Mouse (Mus musculus) c-Kit-negative CD71-positive TER-119-positive erythroid progenitor cells, embryonic 14.5 days (primary cell): ENCODE measurements around the gene Tbk1.

Experiments
- DNase-seq: peaks from one replicate; pipeline ENCODE4 v3.0.0-alpha.2; 2013; ENCODE audit warnings: low read depth, low spot score

Gene Tbk1

DNA sequence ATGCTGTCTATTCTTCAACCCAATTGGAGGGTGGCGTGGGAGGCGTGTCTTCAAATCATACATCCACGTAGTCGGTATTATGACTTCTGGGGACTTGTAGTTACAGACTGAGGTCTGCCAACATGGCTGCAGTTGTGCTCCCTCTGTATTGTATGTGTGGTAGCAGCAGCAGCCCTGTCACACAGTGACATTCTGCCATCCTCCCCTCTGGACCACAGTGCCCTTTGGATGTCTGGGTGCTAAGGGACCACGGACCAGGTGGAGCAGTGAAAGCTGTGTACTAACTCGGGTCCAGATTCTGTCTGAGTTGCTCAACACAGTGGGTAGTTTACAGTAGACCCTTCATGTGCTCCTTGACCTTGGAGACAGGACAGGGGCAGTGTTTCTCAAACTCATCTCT, 43.0 kb downstream of the Tbk1 start:
- no peak for DNase-seq

DNA sequence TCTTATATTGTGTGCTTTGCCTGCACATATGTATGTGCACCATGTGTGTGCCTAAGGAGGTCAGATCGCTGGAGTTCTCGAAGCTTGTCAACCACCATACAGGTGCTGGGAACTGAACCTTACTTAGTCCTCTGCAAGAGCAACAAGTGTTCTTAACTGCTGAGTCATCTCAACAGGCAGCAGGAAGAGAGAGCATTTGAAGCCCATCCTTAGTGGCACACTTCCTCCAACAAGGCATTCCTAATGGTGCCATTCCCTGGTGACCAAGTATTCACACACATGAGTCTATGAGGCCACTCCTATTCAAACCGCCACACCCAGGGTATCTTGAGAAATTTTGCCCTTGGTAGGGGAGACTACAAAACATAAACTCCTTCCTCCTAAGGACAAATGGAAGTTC, 44.4 kb downstream of the Tbk1 start:
- no peak for DNase-seq

DNA sequence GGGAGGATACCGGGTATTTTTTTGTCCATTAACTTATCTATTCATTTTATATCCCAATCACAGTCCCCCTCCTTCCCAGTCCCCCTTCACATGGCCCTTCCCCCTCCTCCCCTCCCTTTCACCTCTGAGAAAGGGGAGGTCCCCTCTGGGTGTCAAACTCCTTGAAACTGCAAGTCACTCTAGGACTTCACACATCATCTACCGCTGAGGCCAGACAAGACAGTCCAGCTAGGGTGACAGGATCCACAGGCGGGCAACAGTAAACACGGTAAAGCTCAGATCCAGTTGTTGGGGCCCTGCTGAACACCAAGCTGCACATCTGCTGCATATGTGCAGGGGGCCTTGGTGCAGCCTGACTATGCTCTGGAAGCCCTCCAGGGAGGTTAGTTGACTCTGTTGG, 51.6 kb downstream of the Tbk1 start:
- no peak for DNase-seq

DNA sequence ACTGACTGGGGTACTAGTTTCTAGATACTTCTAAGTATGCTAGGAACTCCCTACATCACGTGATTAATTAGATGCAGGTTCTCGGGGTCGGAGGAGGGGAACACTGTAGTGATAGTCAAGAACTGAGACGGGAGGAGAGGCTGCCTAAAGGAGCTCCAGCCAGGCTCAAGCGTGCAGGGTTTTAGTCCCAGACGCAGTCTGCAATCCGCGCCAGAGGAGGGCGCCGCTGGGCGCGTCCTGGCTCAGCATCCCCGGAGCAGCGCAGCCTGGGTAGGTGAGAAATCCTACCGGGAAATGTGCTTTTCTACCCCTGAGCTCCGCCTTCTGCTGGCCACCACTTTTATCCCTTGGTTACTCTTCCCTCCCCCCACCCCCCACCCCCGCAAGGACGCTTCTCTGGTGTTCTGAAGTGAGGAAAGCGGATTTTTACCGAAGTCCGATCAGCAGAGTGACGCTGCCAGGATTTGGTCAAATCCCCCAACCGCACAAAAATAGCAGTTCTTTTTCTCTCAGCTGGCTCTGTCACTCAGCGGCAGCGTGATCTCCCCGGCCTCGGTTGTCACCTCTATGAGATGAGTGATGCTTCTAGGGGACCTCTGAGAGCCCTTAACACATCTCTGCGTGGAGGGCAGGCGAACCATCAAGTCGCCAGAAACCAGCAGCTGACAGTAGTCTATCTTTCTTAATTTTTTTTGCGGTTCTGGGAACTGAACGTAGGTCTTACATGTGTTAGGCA, 53.3 kb downstream of the Tbk1 start:
- DNase-seq, result no peak

DNA sequence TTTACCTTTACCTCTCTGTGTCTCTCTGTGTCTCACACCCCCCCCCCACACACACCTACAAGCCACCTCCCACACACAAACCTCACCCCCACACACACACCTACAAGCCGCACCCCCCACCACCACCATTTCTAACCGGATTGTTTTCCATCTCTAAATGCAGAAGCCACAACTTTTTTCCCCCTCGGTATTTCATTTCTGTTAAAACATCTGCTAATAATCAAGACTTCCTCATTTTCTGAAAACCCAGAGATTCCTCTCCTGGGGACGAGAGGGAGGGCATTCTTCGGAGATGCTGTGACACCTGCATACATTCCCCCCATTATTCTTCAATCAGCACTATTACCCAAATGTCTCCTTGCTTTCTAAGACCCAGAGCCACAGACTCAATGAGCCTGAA, 55.0 kb downstream of the Tbk1 start:
- no peak for DNase-seq

DNA sequence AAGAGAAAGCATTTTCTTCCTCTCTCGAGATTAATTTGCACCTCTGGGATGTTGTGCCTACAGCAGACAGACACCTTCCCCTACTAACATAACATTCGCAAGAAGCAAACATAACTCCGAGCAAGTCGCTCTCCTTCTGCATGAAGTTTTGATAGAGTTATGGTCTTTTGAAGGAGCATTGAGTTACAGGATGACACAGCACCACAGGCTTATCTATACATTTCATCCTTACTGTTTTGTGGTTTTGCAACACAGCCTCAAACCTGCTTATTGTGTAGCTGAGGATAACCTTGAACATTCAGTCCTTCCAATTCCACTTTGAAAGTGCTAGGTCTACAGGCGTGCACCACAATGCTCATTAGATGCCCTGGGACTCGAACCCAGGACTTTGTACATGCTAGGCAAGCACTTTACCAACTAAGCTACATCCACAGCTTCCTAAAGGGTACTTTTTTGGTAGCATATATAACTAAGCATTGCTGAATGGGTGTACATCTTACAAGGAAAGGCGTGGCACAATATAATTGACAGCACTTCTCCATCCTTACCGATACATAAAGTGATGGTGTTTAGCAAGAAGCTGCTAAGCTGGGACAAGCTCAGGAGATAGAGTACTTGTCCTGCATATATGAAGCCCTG, 56.1 kb downstream of the Tbk1 start:
- no peak for DNase-seq

DNA sequence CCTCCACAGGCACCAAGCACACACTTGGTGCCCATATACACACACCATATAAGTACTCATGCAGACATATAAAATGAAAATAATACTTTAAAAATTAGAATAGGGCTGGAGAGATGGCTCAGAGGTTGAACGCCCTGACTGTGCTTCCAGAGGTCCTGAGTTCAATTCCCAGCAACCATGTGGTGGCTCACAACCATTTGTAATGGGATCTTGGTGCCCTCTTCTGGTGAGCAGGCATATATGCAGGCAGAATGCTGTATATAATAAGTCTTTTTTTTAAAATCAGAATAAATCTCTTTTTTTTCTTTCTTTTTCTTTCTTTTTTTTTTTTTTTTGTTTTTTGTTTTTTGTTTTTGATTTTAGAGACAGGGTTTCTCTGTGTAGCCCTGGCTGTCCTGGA, 57.3 kb downstream of the Tbk1 start:
- DNase-seq, result no peak

DNA sequence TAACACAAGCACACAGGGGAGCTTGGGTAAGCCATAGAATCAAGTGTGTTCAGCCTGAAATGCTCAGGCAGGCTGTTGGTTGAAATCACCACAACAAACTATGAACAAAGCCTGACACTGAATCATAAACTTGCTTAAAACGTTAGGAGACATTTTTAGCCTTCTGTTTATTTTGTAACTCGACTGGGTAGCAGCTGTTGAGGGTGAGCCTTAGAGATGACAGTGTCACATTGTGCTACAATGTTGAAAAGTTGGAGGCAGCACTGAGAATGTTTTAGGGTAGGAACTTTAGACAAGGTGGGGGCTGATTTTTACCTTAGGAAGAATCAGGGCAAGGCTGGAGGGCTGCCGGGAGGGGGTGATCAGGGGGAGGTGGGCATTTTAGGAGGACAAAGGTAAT, 58.1 kb downstream of the Tbk1 start:
- DNase-seq, result no peak

DNA sequence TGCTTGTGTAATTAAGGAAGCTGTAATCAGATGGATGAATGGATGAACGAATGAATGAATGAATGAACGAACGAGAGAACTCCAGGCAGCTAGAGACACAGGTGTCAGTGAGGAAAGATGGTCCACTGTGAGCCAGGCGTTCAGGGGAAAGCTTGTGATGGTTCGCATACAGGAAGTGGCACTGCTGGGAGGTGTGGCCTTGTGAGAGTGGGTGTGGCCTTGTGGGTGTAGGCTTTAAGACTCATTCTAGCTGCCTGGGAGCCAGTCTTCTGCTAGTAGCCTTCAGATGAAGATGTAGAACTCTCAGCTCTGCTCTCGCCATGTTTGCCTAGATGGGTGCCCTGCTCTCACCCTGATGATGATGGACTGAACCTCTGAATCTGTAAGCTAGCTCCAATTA, 59.5 kb downstream of the Tbk1 start:
- no peak for DNase-seq

DNA sequence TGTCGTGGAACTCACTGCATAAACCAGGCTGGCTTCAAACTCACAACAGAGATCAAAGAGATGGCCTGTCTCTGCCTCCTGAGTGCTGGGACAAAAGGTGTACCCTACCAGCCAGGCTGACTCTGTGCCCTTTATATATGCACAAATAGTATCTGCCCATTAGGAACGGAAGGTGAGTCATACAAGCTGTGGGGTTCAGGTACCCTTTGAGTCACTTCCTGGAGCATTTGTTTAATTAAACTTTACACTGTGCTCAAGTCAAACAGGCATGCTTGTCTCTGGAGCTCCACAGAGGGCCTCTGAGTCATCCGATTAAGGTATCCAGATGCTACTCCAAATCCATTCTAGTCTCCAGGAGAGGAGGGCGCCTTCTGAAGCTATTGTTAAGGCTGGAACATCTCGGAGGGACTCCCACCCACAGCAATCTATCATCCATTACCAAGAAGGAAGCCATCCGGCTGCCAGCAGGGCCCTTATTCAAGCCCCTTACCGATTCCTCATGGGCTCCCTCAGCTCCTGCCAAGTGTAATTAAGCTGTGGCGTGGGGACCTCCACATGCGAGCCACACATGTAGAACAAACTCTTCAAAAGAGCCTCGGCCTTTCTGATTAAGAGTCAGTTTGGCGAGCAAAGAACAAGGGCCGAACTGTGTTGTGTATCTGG, 65.5 kb downstream of the Tbk1 start:
- no peak for DNase-seq

DNA sequence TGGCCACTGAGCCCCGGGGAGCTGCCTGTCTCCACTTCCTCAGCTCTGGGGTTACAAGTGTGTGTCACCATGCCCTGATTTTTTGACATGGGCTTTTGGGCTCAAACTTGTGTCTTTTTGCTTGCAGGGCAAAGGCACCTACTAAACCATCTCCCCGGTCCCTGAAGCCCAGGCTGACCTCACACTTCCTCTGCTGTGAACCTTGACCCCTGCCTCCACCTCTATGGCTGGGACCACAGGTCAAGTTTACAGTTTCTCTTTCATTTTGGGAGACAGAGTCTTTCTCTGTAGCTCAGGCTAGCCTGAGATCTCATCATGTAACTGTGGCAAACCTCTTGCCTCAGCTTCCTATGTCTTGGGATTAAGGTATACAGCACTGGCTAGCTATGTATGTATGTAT, 66.9 kb downstream of the Tbk1 start:
- no peak for DNase-seq

DNA sequence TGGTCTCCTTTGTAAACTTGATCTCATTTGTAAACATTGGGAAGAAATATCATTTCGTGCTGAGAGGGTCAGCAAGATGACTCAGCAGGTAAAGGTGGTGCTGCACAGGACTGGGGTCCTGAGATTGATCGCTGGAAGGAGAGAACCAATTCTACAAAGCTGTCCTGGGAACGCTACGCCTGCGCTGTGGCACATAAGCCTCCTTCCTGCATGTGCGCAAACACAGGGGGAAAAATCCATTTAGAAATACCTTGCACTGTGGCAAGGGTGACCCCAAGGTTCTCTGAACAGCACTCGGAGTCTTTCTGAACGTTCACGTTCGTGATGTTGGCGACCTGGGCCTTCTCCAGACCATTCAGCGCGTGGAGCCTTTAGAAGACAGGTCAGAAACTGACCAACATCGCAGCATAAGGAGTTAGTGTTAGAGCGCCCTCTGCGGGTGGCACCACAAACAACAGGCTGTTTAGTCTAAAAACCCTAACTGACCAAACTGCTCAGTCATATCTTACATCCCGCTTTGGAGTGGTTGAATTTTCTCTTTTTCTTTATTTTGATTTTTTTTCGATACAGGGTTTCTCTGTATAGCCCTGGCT, 70.5 kb downstream of the Tbk1 start:
- DNase-seq, result peak; percentile 54

DNA sequence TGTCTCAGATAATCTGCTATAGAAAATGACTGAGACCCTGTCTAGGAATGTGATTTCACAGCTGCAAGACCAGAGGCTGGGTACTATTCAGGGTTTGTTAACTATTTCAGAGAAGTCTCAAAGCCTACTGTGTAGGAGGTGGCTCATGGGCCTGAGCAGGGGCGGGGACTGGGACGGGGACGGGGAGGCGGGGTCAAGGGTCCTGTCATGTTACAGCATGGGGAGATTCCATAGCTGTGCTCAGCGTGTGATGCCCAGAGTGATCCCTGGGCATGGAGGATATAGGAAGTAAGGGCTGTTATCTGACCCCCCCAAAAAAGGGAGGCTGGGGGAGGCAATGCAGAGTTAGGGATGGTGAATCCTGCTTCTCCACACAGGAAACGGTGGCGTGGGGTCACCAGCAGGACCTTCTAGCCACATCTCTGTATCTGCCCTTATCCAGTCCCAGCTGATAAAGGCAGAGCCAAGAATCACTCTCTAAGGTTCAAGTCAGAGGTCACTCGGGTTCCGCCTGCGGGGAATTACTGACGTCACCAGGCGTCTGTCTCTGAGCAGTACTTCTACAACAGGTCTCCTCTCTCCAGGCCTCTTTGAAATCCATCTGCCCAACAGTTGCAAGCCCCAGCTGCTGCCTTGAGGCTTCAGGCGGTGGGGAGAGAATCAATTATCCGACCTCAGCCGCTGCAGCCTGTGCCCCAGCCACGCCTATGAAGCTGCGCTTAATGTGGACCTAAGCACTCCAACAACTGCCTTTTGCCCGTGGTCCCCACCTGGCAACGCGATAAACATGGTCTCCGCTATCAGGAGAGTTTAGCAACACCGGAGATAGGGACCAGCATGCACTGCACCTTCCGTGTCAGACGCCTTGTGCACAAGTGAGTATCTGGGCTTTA, 76.6 kb downstream of the Tbk1 start:
- DNase-seq, result no peak

DNA sequence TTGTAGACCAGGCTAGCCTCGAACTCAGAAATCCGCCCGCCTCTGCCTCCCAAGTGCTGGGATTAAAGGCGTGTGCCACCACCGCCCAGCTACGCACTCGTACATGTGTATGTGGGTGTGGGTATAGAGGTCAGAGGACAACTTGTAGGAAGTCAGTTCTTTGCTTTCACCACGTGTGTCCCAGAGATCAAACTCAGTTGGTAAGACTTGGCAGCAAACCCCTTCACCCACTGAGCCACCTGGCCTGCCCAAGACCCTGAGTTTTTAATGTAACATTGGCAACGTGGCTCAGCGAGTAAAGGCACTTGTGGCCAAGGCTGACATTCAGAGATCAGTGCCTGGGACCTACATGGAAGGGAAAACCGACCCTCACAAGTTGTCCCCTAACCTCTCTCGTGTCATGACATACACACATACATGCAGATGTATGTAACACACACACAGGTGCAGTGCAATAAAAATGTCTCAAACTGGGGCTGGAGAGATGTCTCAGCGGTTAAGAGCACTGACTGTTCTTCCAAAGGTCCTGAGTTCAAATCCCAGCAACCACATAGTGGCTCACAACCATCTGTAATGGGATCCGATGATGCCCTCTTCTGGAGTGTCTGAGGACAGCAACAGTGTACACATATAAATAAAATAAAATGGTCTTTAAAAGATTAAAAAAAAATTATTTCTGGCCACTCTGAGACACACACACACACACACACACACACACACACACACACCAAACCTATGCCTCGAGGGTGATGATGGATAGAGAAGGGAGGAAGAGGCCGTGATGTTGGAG, 78.6 kb downstream of the Tbk1 start:
- DNase-seq, result no peak

DNA sequence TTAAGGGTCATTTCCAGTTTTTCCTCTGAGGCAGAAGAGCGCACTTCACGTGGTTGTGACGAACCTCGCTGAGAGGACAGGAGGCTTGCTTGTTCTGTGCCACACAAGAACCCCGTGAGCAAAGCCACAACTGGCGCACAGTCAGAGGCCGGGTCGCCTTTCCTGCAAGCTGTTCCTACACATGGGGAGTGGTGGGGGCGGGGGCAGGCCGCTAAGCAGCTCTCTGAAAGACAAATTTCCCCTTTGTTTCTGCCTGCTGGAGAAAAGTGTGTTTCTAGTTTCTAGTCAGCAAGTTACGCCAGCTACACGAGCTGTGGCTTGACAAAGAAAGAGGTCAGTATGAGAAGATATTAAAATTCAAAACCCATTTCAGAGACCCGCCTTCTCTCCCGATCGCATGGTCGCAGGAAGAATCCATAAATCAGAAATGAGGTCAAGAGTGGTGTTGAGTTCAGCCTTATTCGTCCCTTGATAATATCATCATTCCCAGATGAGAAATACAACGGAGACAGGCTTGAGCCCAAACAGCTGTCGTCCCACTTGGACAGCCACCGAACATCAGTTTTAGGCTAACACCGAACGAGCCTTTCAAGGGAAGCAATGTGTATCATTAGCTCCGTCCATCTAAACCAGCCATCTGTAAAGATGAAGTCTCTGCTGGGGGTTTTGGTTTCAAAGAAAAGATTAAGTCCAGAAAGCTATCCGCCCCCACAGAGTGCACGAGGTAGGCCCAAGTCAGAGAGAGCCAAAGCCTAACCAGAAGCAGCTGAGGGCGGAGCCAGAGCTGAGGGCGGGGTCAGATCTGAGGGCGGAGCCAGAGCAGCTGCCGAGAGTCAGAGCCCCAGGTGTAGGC, 79.6 kb downstream of the Tbk1 start:
- peak; percentile 42 for DNase-seq

DNA sequence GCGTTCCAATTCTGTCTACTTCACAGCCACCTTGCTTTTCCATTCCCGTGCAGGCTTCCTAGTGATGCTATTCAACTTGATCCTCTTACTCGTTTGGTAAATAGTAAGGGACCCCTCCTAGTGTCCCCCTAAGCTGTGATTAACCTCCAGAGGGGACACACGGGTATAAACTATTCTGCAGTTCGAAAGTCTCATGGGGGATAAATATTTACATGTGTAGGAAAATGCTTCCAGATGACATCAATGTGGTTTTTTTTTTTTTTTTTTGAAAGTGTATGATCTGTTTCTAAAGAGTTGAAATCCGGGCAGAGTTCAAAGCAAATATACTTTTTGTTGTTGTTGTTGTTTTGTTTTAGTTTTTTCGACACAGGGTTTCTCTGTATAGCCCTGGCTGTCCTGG, 80.7 kb downstream of the Tbk1 start:
- DNase-seq, result no peak

DNA sequence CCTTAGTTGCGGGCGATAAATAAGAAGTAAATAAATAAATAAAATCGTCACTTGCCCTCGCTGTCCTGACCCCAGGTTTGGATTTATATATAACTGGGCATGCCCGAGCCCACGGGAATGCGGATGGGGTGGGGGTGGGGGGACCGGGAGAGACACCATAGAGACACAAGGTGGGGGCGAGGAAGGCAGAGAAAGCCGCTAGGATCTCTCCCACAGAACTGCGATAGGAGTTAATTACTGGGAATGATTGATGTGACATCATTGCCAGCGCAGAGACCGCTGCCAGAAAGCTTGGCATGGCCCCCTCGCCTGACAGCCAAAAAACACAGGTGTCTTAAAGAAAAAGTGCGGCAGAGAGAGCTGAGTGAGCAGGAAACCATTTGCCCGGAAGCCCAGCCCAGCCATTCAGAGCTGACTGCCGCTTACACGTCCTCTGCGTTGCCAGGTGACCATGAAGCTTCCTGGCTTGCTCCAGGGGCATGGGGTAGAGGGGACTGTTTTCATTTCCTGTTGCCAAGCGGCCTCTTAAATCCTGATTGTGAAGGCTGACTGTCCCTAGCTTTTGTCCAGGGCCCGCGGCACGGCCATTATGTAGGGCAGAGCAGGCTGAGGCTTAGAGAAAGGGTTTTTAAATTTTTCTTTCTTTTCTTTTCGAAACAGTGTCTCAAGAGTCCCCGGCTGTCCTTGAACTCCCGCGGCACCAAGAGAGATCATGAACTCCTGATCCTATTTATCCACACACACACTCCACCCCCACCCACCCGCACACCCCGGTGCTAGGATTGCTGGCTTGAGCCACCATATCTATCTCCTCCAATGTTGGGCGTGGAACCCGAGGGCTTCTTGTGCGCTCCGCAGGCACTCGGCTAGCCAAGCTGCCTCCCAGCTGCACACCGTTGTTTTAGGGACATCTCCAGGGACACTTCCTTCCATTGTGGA, 81.3 kb downstream of the Tbk1 start:
- peak; percentile 26 for DNase-seq

DNA sequence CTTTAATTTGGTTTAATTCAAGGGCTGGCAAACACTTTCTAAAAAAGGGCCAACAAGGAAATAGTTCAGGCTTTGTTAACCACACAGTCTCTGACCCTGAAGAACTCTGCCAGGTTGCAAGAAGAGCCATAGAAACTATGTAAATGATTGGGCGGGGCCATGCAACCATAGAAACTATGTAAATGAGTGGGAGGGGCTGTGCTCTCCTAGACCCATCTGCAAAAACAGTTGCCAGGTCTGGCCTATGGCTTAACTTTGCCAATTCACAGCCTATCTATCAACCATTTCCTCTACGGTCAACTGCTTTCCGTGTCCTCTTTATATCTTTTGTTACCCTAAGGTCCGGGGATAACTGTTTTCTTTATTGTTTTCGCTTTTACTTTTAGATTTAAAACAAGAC, 85.4 kb downstream of the Tbk1 start:
- DNase-seq, result no peak

DNA sequence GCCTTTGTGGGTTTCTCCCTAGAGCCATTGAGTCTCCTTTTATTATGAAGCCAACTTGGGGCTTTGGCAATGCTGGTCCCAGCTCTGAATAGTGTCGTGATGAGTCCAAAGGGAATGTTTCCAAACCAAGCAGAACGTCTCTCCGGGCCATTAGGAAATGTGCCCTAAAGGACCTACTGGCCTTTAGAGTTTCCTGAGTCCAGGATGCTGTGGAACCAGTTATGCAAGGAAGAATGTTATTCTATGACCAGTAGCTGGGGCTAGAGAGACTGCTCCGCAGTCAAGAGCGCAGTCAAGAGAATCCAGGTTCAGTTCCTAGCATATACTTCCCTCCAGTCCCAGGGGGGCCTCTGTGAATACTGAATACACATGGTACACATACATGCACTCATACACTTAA, 86.6 kb downstream of the Tbk1 start:
- no peak for DNase-seq
